Mouse (Mus musculus): Measurements from ENCODE around the gene Ankrd37. TPM values are rescaled to one million over a fixed set of nuclear protein-coding genes. Genes with fewer than 3 reads are reported as not detected.

The Ankrd37 gene
- polyA plus RNA-seq, 1 experiment, result 12.7 TPM

- no peak overlapping the region for H3K4me3 ChIP-seq (ENCODE audit: insufficient read depth, low read length)
- no peak overlapping the region for H3K27ac ChIP-seq (ENCODE audit: insufficient read depth, low read length)
- H3K4me1 ChIP-seq (ENCODE audit: control insufficient read depth, insufficient read depth, low read length), result peaks cover 4% of the 10 kb centered on the region; the same call in 1 of the 2 replicates
- TF ChIP-seq CTCF (IDR thresholded peaks at IDR 0.05; ENCODE audit: extremely low read depth, insufficient read depth, low read length) (no peak), POLR2A (IDR thresholded peaks at IDR 0.05; ENCODE audit: extremely low read depth, insufficient read depth, low read length) (no peak)
These were observed 1.7 kb upstream of the Ankrd37 start for GRCm38 (mm10) chr8:46007050-46007672.

- TF ChIP-seq POLR2A (IDR thresholded peaks at IDR 0.05; ENCODE audit: extremely low read depth, insufficient read depth, low read length) (peak; percentile 87), CTCF (IDR thresholded peaks at IDR 0.05; ENCODE audit: extremely low read depth, insufficient read depth, low read length) (no peak)
- peak overlapping the region; percentile 95 for H3K27ac ChIP-seq (ENCODE audit: insufficient read depth, low read length)
- no peaks in the 10 kb centered on the region for H3K4me1 ChIP-seq (ENCODE audit: control insufficient read depth, insufficient read depth, low read length)
- H3K4me3 ChIP-seq (ENCODE audit: insufficient read depth, low read length), result peak overlapping the region; percentile 63
These were observed 5.5 kb downstream of the Ankrd37 start for GRCm38 (mm10) chr8:45999784-46000705.

- H3K4me1 ChIP-seq (ENCODE audit: control insufficient read depth, insufficient read depth, low read length), result no peaks in the 10 kb centered on the region
- TF ChIP-seq CTCF (IDR thresholded peaks at IDR 0.05; ENCODE audit: extremely low read depth, insufficient read depth, low read length) (no peak), POLR2A (IDR thresholded peaks at IDR 0.05; ENCODE audit: extremely low read depth, insufficient read depth, low read length) (0 out of 2 replicates have a peak, but pooled peaks have one; percentile 26)
- peak within 1 kb of the TSS; percentile 63 for H3K4me3 ChIP-seq (ENCODE audit: insufficient read depth, low read length)
- peak within 1 kb of the TSS; percentile 95 for H3K27ac ChIP-seq (ENCODE audit: insufficient read depth, low read length)
These were observed 6.2 kb downstream of the Ankrd37 start, which contains the start of gene Lrp2bp for GRCm38 (mm10) chr8:45999138-45999783. Gene Lrp2bp (plus strand): TSS chr8:45999303.

- no peak overlapping the region for H3K4me3 ChIP-seq (ENCODE audit: insufficient read depth, low read length)
- no peak overlapping the region for H3K27ac ChIP-seq (ENCODE audit: insufficient read depth, low read length)
- H3K4me1 ChIP-seq (ENCODE audit: control insufficient read depth, insufficient read depth, low read length), result no peaks in the 10 kb centered on the region
- TF ChIP-seq CTCF (IDR thresholded peaks at IDR 0.05; ENCODE audit: extremely low read depth, insufficient read depth, low read length), result 0 out of 2 replicates have a peak, but pooled peaks have one; percentile 8
- TF ChIP-seq POLR2A (IDR thresholded peaks at IDR 0.05; ENCODE audit: extremely low read depth, insufficient read depth, low read length), result no peak
These were observed 7.3 kb downstream of the Ankrd37 start for GRCm38 (mm10) chr8:45998228-45998627.

GRCm38 (mm10) chr8:45995576-45995975 is 9.9 kb downstream of the Ankrd37 start:
- Histone ChIP-seq H3K27ac (ENCODE audit: insufficient read depth, low read length) (no peak overlapping the region), H3K4me1 (ENCODE audit: control insufficient read depth, insufficient read depth, low read length) (no peaks in the 10 kb centered on the region), H3K4me3 (ENCODE audit: insufficient read depth, low read length) (no peak overlapping the region)
- TF ChIP-seq CTCF (IDR thresholded peaks at IDR 0.05; ENCODE audit: extremely low read depth, insufficient read depth, low read length) (no peak), POLR2A (IDR thresholded peaks at IDR 0.05; ENCODE audit: extremely low read depth, insufficient read depth, low read length) (no peak)

GRCm38 (mm10) chr8:45994111-45994510 is 11.4 kb downstream of the Ankrd37 start:
- Histone ChIP-seq H3K4me1 (ENCODE audit: control insufficient read depth, insufficient read depth, low read length) (no peaks in the 10 kb centered on the region), H3K27ac (ENCODE audit: insufficient read depth, low read length) (no peak overlapping the region), H3K4me3 (ENCODE audit: insufficient read depth, low read length) (no peak overlapping the region)
- TF ChIP-seq POLR2A (IDR thresholded peaks at IDR 0.05; ENCODE audit: extremely low read depth, insufficient read depth, low read length), result no peak
- peak; percentile 23; the same call in 1 of the 2 replicates for TF ChIP-seq CTCF (IDR thresholded peaks at IDR 0.05; ENCODE audit: extremely low read depth, insufficient read depth, low read length)

- Histone ChIP-seq H3K27ac (ENCODE audit: insufficient read depth, low read length) (no peak overlapping the region), H3K4me3 (ENCODE audit: insufficient read depth, low read length) (no peak overlapping the region), H3K4me1 (ENCODE audit: control insufficient read depth, insufficient read depth, low read length) (no peaks in the 10 kb centered on the region)
- TF ChIP-seq CTCF (IDR thresholded peaks at IDR 0.05; ENCODE audit: extremely low read depth, insufficient read depth, low read length), result no peak
- no peak for TF ChIP-seq POLR2A (IDR thresholded peaks at IDR 0.05; ENCODE audit: extremely low read depth, insufficient read depth, low read length)
These were observed 14.7 kb downstream of the Ankrd37 start for GRCm38 (mm10) chr8:45990631-45991310.

GRCm38 (mm10) chr8:45988189-45988588 is 17.3 kb downstream of the Ankrd37 start:
- no peaks in the 10 kb centered on the region for H3K4me1 ChIP-seq (ENCODE audit: control insufficient read depth, insufficient read depth, low read length)
- no peak overlapping the region for H3K4me3 ChIP-seq (ENCODE audit: insufficient read depth, low read length)
- no peak overlapping the region for H3K27ac ChIP-seq (ENCODE audit: insufficient read depth, low read length)
- TF ChIP-seq POLR2A (IDR thresholded peaks at IDR 0.05; ENCODE audit: extremely low read depth, insufficient read depth, low read length) (no peak), CTCF (IDR thresholded peaks at IDR 0.05; ENCODE audit: extremely low read depth, insufficient read depth, low read length) (no peak)

GRCm38 (mm10) chr8:45986665-45987064 is 18.8 kb downstream of the Ankrd37 start:
- H3K27ac ChIP-seq (ENCODE audit: insufficient read depth, low read length), result no peak overlapping the region
- H3K4me3 ChIP-seq (ENCODE audit: insufficient read depth, low read length), result no peak overlapping the region
- no peaks in the 10 kb centered on the region for H3K4me1 ChIP-seq (ENCODE audit: control insufficient read depth, insufficient read depth, low read length)
- TF ChIP-seq POLR2A (IDR thresholded peaks at IDR 0.05; ENCODE audit: extremely low read depth, insufficient read depth, low read length) (no peak), CTCF (IDR thresholded peaks at IDR 0.05; ENCODE audit: extremely low read depth, insufficient read depth, low read length) (no peak)
